Mouse (Mus musculus): ENCODE measurements around the gene Marveld1.

Gene Marveld1

GRCm38 (mm10) chr19:42147170-42147768 is at the start of gene Marveld1:
Marveld1 (plus strand) TSS chr19:42147400.
- DNase-seq = peak; percentile 54

- no peak for DNase-seq
Measured at GRCm38 (mm10) chr19:42099406-42099805, 47.8 kb upstream of the Marveld1 start.

GRCm38 (mm10) chr19:42104681-42105080 is 42.5 kb upstream of the Marveld1 start:
- DNase-seq = no peak

DNA sequence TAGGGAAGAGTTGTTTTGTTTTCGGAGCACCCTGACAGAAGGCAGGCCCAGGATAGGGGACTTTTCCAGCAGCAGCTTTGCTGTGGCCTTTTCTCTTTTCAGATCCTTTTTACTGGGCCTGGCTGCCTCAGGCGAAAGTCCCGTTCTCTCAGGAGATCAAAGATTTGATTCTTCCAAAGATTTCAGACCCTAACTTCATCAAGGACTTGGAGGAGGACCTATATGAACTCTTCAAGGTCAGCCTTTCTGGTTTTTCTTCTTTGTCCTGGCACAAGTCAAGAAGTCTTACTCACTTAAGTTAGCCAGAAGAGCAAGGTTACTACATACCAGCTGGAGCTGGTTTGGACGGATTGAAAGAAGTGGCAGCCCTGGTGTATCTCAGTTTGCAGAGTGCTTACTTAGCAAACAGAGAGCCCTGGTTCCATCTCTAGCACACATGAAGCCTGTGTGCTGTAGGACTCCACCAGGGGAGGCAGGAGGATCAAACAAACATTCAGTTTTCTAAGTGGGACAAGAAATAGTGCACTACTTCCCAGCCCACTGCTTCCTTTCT is 31.3 kb upstream of the Marveld1 start:
- no peak for DNase-seq

- no peak for DNase-seq
Measured at GRCm38 (mm10) chr19:42118142-42118541, 29.1 kb upstream of the Marveld1 start.

DNA sequence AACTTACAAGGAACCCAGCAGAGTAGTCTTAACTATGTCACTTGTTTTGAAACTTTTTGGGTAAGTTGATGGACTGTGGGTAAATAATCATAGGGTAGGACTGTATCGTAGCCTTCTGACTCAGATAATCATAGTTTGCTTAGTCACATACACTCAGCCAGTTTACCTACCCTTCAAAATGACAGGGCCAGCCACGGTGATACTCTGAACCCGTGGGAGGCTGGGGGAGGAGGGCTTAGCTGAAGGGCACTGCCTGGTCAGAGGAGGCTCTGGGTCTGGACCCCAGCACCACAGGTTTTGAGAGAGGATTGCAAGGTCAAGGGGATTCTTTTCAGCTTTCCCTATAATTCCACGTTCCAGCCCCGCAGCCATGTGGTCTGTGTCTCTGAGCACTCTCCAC is 28.6 kb upstream of the Marveld1 start:
- no peak for DNase-seq

GRCm38 (mm10) chr19:42120451-42120850 is 26.7 kb upstream of the Marveld1 start:
- no peak for DNase-seq

DNA sequence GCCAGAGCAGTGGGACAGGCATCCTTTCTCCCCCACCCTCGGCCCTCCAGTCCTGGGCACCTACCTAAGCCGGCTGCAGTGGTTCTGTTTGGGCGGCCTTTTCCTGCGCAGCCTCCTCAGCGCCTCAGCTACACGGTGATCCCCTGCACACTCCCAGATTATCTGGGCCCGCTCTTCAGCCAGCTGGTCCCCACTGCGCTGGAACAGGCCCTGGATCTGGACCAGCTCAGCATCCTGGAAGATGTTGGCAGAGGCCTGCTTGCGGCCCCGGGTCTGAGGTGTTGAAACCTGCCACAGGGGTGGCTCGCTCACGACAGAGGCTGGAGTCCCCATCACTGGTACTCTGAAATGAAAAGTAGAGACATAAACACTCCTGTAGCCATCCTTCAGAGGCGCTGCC is 22.5 kb upstream of the Marveld1 start:
- peak; percentile 16 for DNase-seq

- no peak for DNase-seq
Measured at GRCm38 (mm10) chr19:42125501-42126218, 21.5 kb upstream of the Marveld1 start.

- no peak for DNase-seq
Measured at GRCm38 (mm10) chr19:42126219-42126605, 21.0 kb upstream of the Marveld1 start.

DNA sequence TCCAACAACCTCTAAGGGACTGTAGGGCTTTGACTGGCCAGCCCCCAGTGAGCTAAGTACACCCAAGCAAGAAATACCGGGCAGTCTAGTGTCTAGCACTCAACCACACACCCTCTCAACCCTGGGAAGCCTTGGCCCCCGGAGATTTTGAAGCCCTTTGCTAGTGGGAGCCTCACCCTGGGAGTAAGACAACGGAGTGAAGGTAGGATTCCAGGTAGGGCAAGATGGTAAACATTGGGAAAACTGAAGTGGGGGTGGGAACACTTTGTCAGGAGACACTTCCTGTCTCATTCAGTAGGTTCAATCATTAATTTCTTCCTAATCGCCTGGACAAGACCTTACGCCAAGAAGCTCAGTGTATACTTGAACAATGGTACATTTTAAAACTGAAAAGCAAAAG is 20.2 kb upstream of the Marveld1 start:
- no peak for DNase-seq

DNA sequence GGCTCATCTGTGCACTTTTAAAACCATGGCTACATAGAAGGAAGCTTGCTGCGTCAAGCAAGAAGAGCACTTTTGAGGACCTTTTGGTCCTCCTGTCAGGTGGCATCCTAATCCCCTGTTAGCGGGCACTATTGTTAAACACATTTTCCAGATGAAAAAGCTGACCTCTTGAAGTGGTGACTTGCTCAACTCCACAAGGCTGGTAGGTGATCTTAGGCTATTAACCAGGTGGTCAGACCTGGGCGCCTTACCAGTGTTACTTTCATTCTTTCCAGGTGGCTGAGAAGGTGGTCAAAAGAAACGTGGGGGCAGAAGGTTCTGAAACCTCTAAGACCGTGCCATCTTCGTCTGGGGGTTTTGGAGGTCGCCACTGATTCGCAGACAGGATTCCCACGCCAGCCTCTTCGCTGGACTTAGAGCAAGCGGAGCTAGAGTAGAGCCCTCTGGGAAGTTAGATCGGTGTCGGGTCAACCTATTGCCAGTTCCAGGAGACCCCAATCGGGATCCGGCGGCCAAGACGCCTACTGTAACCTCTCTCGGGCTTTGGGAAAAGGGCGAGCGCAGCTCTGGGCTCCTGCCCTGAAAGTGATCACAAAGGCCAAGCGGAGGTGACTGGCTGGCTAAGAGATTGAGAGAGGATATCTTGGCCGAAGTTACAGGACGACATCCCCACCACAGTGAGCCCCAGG is 19.0 kb upstream of the Marveld1 start:
- peak; percentile 17 for DNase-seq

DNA sequence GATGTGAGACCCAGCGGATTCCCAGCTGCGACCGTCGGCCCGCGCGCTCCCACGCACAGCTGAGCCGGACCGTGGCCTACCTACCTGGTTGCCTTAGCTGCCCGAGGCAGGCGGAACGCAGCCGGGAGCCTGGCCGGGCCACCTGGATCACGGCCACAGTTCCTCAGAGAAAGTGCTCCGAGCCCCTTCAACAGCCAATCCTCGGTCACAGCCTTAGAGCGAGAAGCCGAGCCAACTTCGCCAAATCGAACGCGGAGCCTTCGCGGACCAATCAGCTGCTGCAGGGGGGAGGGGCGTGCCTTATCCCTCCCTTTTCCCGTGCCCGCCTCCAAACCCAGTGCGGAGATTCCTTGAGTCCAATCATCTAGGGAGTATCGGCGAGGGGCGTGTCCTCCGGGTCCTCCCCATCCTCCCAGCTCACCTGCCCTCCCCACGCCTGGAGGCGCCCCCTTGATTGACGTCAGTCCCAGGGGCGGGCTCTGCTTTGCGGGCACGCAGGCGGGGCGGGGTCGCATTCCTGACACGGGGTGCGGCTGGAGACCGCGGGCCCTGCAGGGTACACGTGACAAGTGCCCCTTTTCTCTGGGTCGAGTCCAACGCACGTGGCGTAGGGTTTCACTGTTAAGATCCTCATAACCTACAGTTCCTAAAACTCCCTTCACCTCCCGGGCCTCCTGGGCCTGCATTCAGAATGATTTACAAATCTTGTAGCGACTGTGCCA is 18.3 kb upstream of the Marveld1 start, which contains the start of gene Avpi1:
Gene Avpi1, minus strand, starts transcription at position 273 of the 722 bp plus-strand sequence.
- DNase-seq = peak; percentile 99

DNA sequence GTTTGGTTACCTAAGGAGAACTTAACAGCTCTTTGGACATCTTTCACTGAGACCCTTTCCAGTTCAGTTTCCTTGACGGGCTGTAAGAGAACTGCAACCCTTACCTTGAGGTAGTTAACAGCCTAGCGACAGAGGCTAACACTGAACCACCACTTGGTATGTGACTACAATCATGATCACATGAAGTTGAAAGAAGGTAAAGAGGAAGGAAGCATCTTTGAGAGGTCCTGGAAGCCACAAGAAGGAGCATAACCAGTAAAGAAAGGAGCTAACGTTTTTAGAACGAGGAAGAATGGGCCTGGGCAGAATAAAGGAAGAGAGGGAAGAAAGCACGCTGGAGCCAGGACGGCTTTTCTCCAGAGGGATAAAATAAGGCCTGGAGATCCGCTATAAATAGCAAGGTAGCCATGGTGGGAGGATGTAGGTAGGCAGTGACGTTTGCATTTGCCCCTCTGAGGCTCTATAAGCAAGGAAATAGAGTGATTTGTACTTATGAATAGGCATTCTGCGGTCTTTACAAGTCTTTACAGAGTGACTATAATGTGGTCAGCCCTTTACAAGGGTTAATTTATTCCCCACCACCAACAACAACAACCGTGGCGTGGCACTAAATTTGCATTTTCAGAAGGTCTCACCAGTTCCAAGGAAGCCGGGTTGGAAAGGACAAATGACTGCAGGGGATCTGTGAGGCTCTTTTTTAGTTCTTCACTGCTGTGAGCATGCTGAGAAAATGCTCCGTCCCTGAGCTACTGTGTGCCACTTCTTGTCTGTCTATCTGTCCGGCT is 17.5 kb upstream of the Marveld1 start:
- DNase-seq = no peak

GRCm38 (mm10) chr19:42130294-42130606 is 16.9 kb upstream of the Marveld1 start:
- DNase-seq = no peak

GRCm38 (mm10) chr19:42131101-42131500 is 16.1 kb upstream of the Marveld1 start:
- DNase-seq = no peak

- DNase-seq = no peak
Measured at GRCm38 (mm10) chr19:42135070-42135469, 12.1 kb upstream of the Marveld1 start.

DNA sequence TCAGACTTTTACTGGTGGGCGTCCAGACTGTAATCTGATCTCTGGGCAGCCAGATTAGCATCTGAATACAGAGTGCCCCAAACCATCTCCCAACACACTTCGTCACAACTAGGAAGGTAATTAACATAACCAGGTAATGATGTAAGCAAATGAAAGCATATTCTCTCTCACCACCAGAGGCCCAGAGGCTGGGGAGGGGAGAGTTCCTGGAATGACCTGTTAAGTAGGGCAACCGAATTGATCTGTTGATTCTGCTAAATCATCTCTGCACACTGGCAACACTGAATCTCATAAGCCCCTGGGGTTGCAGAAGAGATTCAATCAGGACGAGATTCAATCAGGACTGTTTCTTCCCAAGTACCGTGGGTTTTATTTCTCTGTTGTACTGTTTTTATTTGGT is 11.1 kb upstream of the Marveld1 start:
- no peak for DNase-seq

DNA sequence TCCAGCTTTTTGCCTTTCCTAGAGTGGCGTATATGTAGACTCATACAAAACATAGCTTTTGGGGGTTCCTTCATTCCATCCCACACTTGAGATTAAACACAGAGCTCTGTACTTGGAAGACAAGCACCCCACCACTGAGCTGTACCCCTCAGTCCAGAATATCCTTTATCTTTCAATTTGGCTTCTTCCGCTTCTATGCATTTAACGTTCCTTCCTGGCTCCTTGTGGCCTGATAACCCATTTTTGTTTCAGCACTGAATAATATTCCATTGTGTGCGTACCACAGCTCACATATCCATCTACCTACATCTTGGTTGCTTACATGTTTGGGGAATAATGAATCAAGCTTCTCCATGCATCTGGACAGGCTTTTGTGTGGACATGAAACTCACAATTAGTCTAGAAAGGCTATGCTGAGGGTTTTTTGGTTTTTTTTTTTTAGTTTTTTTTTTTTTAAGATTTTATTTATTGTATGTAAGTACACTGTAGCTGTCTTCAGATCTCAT is 10.0 kb upstream of the Marveld1 start:
- DNase-seq = no peak

GRCm38 (mm10) chr19:42138517-42139285 is 8.5 kb upstream of the Marveld1 start:
- DNase-seq = no peak

Measured in right cerebral cortex, postnatal 14 days (tissue).